In the genomic region with DNA sequence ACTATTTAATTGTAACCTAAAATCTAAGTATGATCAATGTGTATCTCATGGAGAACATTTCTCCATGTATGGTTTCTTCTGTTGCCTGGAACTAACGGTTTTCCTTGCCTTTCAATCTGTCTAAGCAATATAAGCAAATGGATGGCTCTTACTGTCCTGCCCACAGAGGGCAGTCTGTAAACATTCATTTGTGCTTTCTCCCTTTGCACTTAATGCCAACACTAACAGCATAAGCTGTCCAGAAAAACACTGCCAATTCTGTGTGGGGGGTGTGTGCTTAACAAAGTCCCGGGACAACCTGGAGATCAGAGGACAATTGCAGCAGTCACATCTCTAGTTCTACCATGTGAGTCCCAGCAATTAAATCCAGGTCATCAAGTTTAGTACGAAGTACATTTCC, we compare ENCODE assay signal across 14 mouse cellular contexts. TPM values are rescaled to one million over a fixed set of nuclear protein-coding genes. Genes with fewer than 3 reads are reported as not detected.
DNase-seq lines count a peak whose midpoint lies in the region; ATAC-seq and TF ChIP-seq lines count a peak whose summit lies in the region.
"Had no signal": no experiment of that assay in that cellular context is flagged by ENCODE, and none has a peak within 500 bp of the region (broad histone marks: within the 10 kb centered on the region; RNA-seq: fewer than 3 reads in every experiment).

No protein-coding gene starts in this region.

- no peaks in the 10 kb centered on the region for H3K9me3 ChIP-seq in kidney, embryonic 14.5 days (ENCODE audit: control insufficient read depth, low read length)
- no peaks in the 10 kb centered on the region for H3K9me3 ChIP-seq in hindbrain, embryonic 16.5 days (ENCODE audit: control insufficient read depth, low read length)
- H3K9me3 ChIP-seq: embryonic facial prominence, embryonic 10.5 days; forebrain, embryonic 12.5 days; limb, embryonic 12.5 days had no signal

- intact Hi-C loops in gastrocnemius, adult 2 months (cut with DNase I): no loop called here

- no peaks in the 10 kb centered on the region for H3K4me1 ChIP-seq in kidney, adult 2 months (ENCODE audit: control insufficient read depth, insufficient read depth, low read length)
- H3K4me1 ChIP-seq in kidney, embryonic 14.5 days (ENCODE audit: control insufficient read depth, insufficient read depth, low read length): no peaks in the 10 kb centered on the region
- H3K4me1 ChIP-seq in hindbrain, embryonic 16.5 days (ENCODE audit: control insufficient read depth, insufficient read depth, low read depth, low read length): no peaks in the 10 kb centered on the region
- H3K4me1 ChIP-seq: embryonic facial prominence, embryonic 10.5 days; forebrain, embryonic 12.5 days had no signal

- H3K36me3 ChIP-seq in kidney, adult 2 months (ENCODE audit: control insufficient read depth, insufficient read depth, low read length): no peaks in the 10 kb centered on the region
- H3K36me3 ChIP-seq in kidney, embryonic 14.5 days (ENCODE audit: control insufficient read depth, insufficient read depth, low read length): no peaks in the 10 kb centered on the region
- H3K36me3 ChIP-seq in hindbrain, embryonic 16.5 days (ENCODE audit: control insufficient read depth, insufficient read depth, low read length): no peaks in the 10 kb centered on the region
- H3K36me3 ChIP-seq: forebrain, embryonic 12.5 days had no signal

- no peak for ATAC-seq in kidney, embryonic 14.5 days (ENCODE audit: low FRiP score, low TSS enrichment)
- ATAC-seq in hindbrain, embryonic 16.5 days: no peak

- no peak overlapping the region for H3K27ac ChIP-seq in kidney, adult 2 months (ENCODE audit: insufficient read depth, low read depth, low read length)
- no peak overlapping the region for H3K27ac ChIP-seq in kidney, embryonic 14.5 days (ENCODE audit: low read depth, low read length)
- no peak overlapping the region for H3K27ac ChIP-seq in gastrocnemius, adult 2 months
- no peak overlapping the region for H3K27ac ChIP-seq in hindbrain, embryonic 16.5 days (ENCODE audit: low read depth, low read length)
- H3K27ac ChIP-seq: embryonic facial prominence, embryonic 10.5 days; forebrain, embryonic 12.5 days; limb, embryonic 12.5 days had no signal

- no peaks in the 10 kb centered on the region for H3K27me3 ChIP-seq in kidney, adult 2 months (replicated peaks; ENCODE audit: control insufficient read depth, insufficient read depth, low read length)
- H3K27me3 ChIP-seq in kidney, embryonic 14.5 days (ENCODE audit: control insufficient read depth, insufficient read depth, low read length): no peaks in the 10 kb centered on the region
- no peaks in the 10 kb centered on the region for H3K27me3 ChIP-seq in hindbrain, embryonic 16.5 days (replicated peaks; ENCODE audit: control insufficient read depth, insufficient read depth, low read length)
- H3K27me3 ChIP-seq: forebrain, embryonic 12.5 days; limb, embryonic 12.5 days had no signal

- H3K4me2 ChIP-seq in kidney, embryonic 14.5 days (replicated peaks; ENCODE audit: low read depth, low read length): no peak overlapping the region
- H3K4me2 ChIP-seq in hindbrain, embryonic 16.5 days (ENCODE audit: low read length): no peak overlapping the region
- H3K4me2 ChIP-seq: forebrain, embryonic 12.5 days; limb, embryonic 12.5 days had no signal

- H3K4me3 ChIP-seq in kidney, adult 2 months (ENCODE audit: insufficient read depth, low read depth, low read length): no peak overlapping the region
- no peak overlapping the region for H3K4me3 ChIP-seq in kidney, embryonic 14.5 days (ENCODE audit: low read length)
- no peak overlapping the region for H3K4me3 ChIP-seq in gastrocnemius, adult 2 months
- no peak overlapping the region for H3K4me3 ChIP-seq in hindbrain, embryonic 16.5 days (ENCODE audit: low read length)
- H3K4me3 ChIP-seq: embryonic facial prominence, embryonic 10.5 days; forebrain, embryonic 12.5 days; limb, embryonic 12.5 days had no signal

- 44% methylated on average over 3 of the region's 3 CpGs for WGBS in kidney, adult 2 months
- 53% methylated on average over 3 of the region's 3 CpGs for WGBS in kidney, embryonic 14.5 days
- 59% methylated on average over 3 of the region's 3 CpGs for WGBS in hindbrain, embryonic 16.5 days

- TF ChIP-seq CTCF in kidney, adult 2 months (conservative IDR thresholded peaks at IDR 0.05; ENCODE audit: insufficient read depth, insufficient read length, low read depth, low read length): no peak
- TF ChIP-seq CTCF in gastrocnemius, adult 2 months (IDR thresholded peaks at IDR 0.05): no peak

- DNase-seq in kidney, adult 2 months: peak; percentile 29
- DNase-seq in 3T3-L1 (ENCODE audit: low read depth, low spot score): peak; percentile 2
- peak; percentile 3 for DNase-seq in A20 (ENCODE audit: low read depth, low spot score)
- peak; percentile 17 for DNase-seq in cerebellum, adult 9-11 months
- DNase-seq in right cerebral cortex, postnatal 4 days: no peak
- DNase-seq in gastrocnemius, adult 2 months: no peak
- DNase-seq: gastrocnemius, postnatal 36 days; lung, adult 2 months; thymus, adult 2 months had no signal

- no peak overlapping the region for H3K9ac ChIP-seq in kidney, embryonic 14.5 days (ENCODE audit: low read depth, low read length)
- H3K9ac ChIP-seq in hindbrain, embryonic 16.5 days (ENCODE audit: low read depth, low read length): no peak overlapping the region
- H3K9ac ChIP-seq: forebrain, embryonic 12.5 days; limb, embryonic 12.5 days had no signal

- TF ChIP-seq POLR2A in kidney, adult 2 months (IDR thresholded peaks at IDR 0.05; ENCODE audit: low read depth, low read length): no peak

RNA-seq across cellular contexts. Expression of a gene that starts 57.7 kb away (rescaled TPM):
- 1.3 and 1.5 TPM in 2 replicates for polyA plus RNA-seq in kidney, adult 2 months (2012; rRNA removed)
- 8.0 and 9.0 TPM in 2 replicates for polyA plus RNA-seq in kidney, embryonic 14.5 days (2014; fragmentation: Nextera tagmentation; extraction: Ambion mirVana)
- 1 to 10 TPM in 1 of 2 experiments, under 1 TPM in 1; 0.84 to 1.5 TPM for total RNA-seq in gastrocnemius, adult 2 months (2021)
- polyA plus RNA-seq in hindbrain, embryonic 16.5 days (2015; fragmentation: Nextera tagmentation; extraction: Ambion mirVana): 9.8 and 10.7 TPM in 2 replicates

Comparison
In these comparisons a context has a peak if more than half of its experiments do, and no peak if none do; other contexts are left out.
1. DNase-seq: peak in kidney, adult 2 months (single experiment), 3T3-L1 (single experiment), A20 (single experiment) and cerebellum, adult 9-11 months (single experiment); none in right cerebral cortex, postnatal 4 days (single experiment) and gastrocnemius, adult 2 months (single experiment).